Mouse (Mus musculus): Measurements from ENCODE around the gene Palmd. TPM values are rescaled to one million over a fixed set of nuclear protein-coding genes. Genes with fewer than 3 reads are reported as not detected.

The Palmd gene
- total and polyA plus RNA-seq, 2 experiments from 2014 or later = 7.9 to 29.7 TPM

- ATAC-seq (ENCODE audit: insufficient read depth, low read depth) (peak; percentile 28; the same call in 1 of the 2 replicates), DNase-seq (ENCODE audit: low spot score) (peak; percentile 55)
- TF ChIP-seq CTCF (IDR thresholded peaks at IDR 0.05; ENCODE audit: low read depth) (no peak), EP300 (IDR thresholded peaks at IDR 0.05; ENCODE audit: low read depth) (no peak)
- no peak overlapping the region for H3K4me3 ChIP-seq (ENCODE audit: low read depth, low read length)
- H3K4me2 ChIP-seq (ENCODE audit: low read depth, low read length) = no peak overlapping the region
- WGBS = 44% methylated on average over 10 of the region's 10 CpGs
- H3K36me3 ChIP-seq (replicated peaks; ENCODE audit: control insufficient read depth, insufficient read depth, low read length) = peaks cover 7% of the 10 kb centered on the region
- H3K9ac ChIP-seq (replicated peaks; ENCODE audit: low read depth, low read length) = no peak overlapping the region; the same call in 1 of the 2 replicates
- H3K4me1 ChIP-seq (ENCODE audit: control insufficient read depth, insufficient read depth) = peaks cover 16% of the 10 kb centered on the region
- H3K27me3 ChIP-seq (ENCODE audit: control insufficient read depth, insufficient read depth, low read length) = no peaks in the 10 kb centered on the region
- 0 out of 2 replicates have a peak, but pooled peaks cover 5% of the 10 kb centered on the region for H3K9me3 ChIP-seq (replicated peaks; ENCODE audit: control insufficient read depth, low read length)
- peak overlapping the region; percentile 64 for H3K27ac ChIP-seq (ENCODE audit: low read depth)
Measured at GRCm38 (mm10) chr3:116940804-116941558, 27.8 kb downstream of the Palmd start.

DNA sequence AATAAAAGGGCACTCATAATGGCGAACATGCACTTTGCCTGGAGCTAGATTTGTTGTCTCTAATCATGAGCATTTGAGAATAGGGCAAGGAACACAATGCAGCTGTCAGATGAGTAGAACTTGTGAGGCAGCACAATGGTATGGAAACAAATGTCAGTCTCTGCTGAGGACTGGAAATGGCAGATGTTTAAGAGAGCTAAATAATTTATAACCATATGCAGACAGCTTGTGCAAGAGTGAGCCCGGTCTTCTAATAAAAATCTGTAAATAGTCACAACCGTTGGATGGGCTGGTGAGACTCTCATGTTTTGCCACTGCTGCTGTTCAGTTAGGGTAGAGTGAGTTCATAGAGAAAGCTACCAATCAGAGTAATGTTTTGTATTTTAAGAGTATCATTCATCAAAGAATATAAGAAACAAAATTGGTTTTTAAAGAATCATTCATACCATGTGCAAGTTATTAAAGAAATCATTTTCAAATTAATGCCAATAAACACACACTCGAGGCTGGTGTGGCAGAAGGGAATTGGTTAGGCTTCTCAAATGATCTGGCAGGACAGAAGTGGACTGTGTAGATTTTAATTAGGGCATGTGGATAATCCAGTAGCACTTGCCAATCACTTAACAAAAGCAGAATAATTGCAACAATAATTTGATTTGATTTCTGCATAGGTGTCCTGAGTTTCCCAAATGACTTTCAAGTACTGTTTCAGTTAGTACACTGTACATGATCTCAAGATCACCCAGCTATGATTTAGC lies 31.7 kb downstream of the Palmd start:
- H3K4me1 ChIP-seq (ENCODE audit: control insufficient read depth, insufficient read depth) = peaks cover 11% of the 10 kb centered on the region; the same call in 1 of the 2 replicates
- H3K36me3 ChIP-seq (replicated peaks; ENCODE audit: control insufficient read depth, insufficient read depth, low read length) = peaks cover 7% of the 10 kb centered on the region
- no peak for TF ChIP-seq CTCF (IDR thresholded peaks at IDR 0.05; ENCODE audit: low read depth)
- TF ChIP-seq EP300 (IDR thresholded peaks at IDR 0.05; ENCODE audit: low read depth) = no peak
- no peak overlapping the region for H3K4me3 ChIP-seq (ENCODE audit: low read depth, low read length)
- H3K27me3 ChIP-seq (ENCODE audit: control insufficient read depth, insufficient read depth, low read length) = no peaks in the 10 kb centered on the region
- H3K9ac ChIP-seq (replicated peaks; ENCODE audit: low read depth, low read length) = no peak overlapping the region
- 76% methylated on average over 4 of the region's 4 CpGs for WGBS
- H3K9me3 ChIP-seq (replicated peaks; ENCODE audit: control insufficient read depth, low read length) = 0 out of 2 replicates have a peak, but pooled peaks cover 5% of the 10 kb centered on the region
- no peak overlapping the region for H3K27ac ChIP-seq (ENCODE audit: low read depth)
- ATAC-seq (ENCODE audit: insufficient read depth, low read depth) (no peak), DNase-seq (ENCODE audit: low spot score) (no peak)
- no peak overlapping the region for H3K4me2 ChIP-seq (ENCODE audit: low read depth, low read length)

DNA sequence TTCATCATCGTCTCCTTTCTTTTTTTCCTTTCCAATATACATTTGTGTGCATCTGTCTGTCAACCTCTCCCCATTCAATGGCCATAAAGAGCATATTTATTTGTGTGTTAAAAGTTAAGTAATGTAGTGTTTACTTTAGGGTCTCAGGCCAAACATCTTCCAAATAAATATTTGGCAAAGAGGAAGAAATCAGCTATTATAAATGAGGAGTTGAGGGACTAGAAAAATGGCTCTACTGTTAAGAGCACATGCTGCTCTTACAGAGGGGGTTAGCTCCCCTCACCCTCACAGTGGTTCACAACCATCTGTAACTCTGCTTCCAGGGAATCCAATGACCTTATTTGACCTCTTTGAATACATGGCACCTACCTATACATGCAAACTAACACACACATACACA lies 35.6 kb downstream of the Palmd start:
- Histone ChIP-seq H3K4me3 (ENCODE audit: low read depth, low read length) (no peak overlapping the region), H3K4me2 (ENCODE audit: low read depth, low read length) (no peak overlapping the region), H3K27ac (ENCODE audit: low read depth) (no peak overlapping the region), H3K36me3 (replicated peaks; ENCODE audit: control insufficient read depth, insufficient read depth, low read length) (peaks cover 6% of the 10 kb centered on the region; the same call in 1 of the 2 replicates), H3K9ac (replicated peaks; ENCODE audit: low read depth, low read length) (no peak overlapping the region), H3K9me3 (replicated peaks; ENCODE audit: control insufficient read depth, low read length) (0 out of 2 replicates have a peak, but pooled peaks cover 1% of the 10 kb centered on the region), H3K4me1 (ENCODE audit: control insufficient read depth, insufficient read depth) (peaks cover 7% of the 10 kb centered on the region; the same call in 1 of the 2 replicates), H3K27me3 (ENCODE audit: control insufficient read depth, insufficient read depth, low read length) (no peaks in the 10 kb centered on the region)
- DNase-seq (ENCODE audit: low spot score) (no peak), ATAC-seq (ENCODE audit: insufficient read depth, low read depth) (no peak)
- TF ChIP-seq EP300 (IDR thresholded peaks at IDR 0.05; ENCODE audit: low read depth) = no peak
- TF ChIP-seq CTCF (IDR thresholded peaks at IDR 0.05; ENCODE audit: low read depth) = no peak
- 92% methylated on average over 1 of the region's 1 CpGs for WGBS

DNA sequence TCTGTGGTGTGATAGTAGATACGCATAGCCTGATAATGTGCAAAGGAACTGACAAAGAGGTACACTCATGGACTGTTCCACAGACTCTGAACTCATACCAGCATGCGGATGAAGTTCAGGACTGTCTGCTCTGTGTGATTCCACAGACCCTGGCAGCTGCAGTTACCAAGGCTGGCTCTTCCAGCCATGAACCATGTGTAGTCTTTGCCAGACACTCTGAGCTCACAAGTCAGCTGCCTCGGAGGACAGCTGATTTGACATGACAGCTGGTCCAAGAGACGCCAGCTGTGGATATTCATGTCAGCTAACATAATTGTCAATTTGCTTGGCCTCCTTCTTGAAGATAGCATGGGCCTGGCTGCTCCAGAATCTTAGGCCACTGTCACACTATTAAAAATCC lies 39.8 kb downstream of the Palmd start:
- peak; percentile 60; the same call in 1 of the 2 replicates for ATAC-seq (ENCODE audit: insufficient read depth, low read depth)
- WGBS = 56% methylated on average over 4 of the region's 4 CpGs

GRCm38 (mm10) chr3:116923042-116923441 lies 45.7 kb downstream of the Palmd start:
- ATAC-seq (ENCODE audit: insufficient read depth, low read depth) = no peak
- WGBS = 90% methylated on average over 12 of the region's 12 CpGs
- TF ChIP-seq CTCF (IDR thresholded peaks at IDR 0.05; ENCODE audit: low read depth) (no peak), EP300 (IDR thresholded peaks at IDR 0.05; ENCODE audit: low read depth) (no peak)
- no peak for DNase-seq (ENCODE audit: low spot score)
- Histone ChIP-seq H3K9me3 (replicated peaks; ENCODE audit: control insufficient read depth, low read length) (no peaks in the 10 kb centered on the region), H3K4me3 (ENCODE audit: low read depth, low read length) (no peak overlapping the region), H3K4me2 (ENCODE audit: low read depth, low read length) (no peak overlapping the region), H3K4me1 (ENCODE audit: control insufficient read depth, insufficient read depth) (no peaks in the 10 kb centered on the region), H3K9ac (replicated peaks; ENCODE audit: low read depth, low read length) (no peak overlapping the region), H3K36me3 (replicated peaks; ENCODE audit: control insufficient read depth, insufficient read depth, low read length) (peaks cover 44% of the 10 kb centered on the region), H3K27ac (ENCODE audit: low read depth) (no peak overlapping the region), H3K27me3 (ENCODE audit: control insufficient read depth, insufficient read depth, low read length) (no peaks in the 10 kb centered on the region)

More for the DNA sequence above, 39.8 kb downstream of the Palmd start:
- Histone ChIP-seq H3K27me3 (ENCODE audit: control insufficient read depth, insufficient read depth, low read length) (no peaks in the 10 kb centered on the region), H3K9ac (replicated peaks; ENCODE audit: low read depth, low read length) (no peak overlapping the region), H3K36me3 (replicated peaks; ENCODE audit: control insufficient read depth, insufficient read depth, low read length) (peaks cover 21% of the 10 kb centered on the region), H3K4me3 (ENCODE audit: low read depth, low read length) (no peak overlapping the region), H3K4me1 (ENCODE audit: control insufficient read depth, insufficient read depth) (peaks cover 7% of the 10 kb centered on the region; the same call in 1 of the 2 replicates), H3K9me3 (replicated peaks; ENCODE audit: control insufficient read depth, low read length) (no peaks in the 10 kb centered on the region), H3K27ac (ENCODE audit: low read depth) (peak overlapping the region; percentile 20; the same call in 1 of the 2 replicates), H3K4me2 (ENCODE audit: low read depth, low read length) (no peak overlapping the region)
- TF ChIP-seq CTCF (IDR thresholded peaks at IDR 0.05; ENCODE audit: low read depth) (no peak), EP300 (IDR thresholded peaks at IDR 0.05; ENCODE audit: low read depth) (no peak)
- no peak for DNase-seq (ENCODE audit: low spot score)
